Mouse (Mus musculus) retina, adult 2 months (tissue): Measurements from ENCODE around the gene Usp38.

Source experiments
- DNase-seq: peaks from one replicate; pipeline ENCODE4 v3.0.0-alpha.2; 2012; ENCODE audit warnings: low read depth, low spot score

The Usp38 gene

GRCm38 (mm10) chr8:80961937-80962591 lies 52.7 kb downstream of the Usp38 start:
- no peak for DNase-seq

GRCm38 (mm10) chr8:80961070-80961609 lies 53.6 kb downstream of the Usp38 start:
- DNase-seq, result no peak

DNA sequence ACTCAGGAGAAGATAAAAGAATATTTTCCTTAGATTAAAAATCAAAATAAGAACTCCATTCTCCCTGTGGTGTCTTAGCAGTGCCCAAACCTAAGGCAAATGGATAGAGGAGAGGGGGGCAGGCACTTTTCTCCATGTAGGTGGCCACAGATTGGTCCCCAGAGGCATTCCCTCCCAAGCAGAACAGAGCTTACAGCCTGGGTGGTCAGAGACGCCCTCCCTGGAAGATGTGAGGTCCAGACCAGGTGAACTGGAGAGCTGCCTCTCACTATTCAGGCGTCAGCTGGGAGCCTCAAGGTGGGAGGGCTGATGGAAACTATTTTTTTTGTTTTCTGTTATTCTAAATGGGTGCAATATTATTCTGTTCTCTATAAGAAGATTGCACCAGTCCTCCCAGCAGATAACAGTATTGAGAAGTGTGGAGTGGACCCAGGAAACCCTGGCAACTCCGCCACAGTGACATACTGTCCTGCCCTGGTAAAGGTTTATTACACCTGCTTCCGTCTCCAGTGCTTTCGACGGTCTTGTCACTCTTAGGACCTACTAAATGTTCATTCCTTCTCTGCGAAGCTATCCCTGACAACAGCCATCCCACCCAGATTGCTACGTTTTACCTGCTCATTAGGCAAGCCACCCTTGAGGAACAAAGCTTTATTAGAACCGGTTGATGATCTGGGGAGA lies 55.0 kb downstream of the Usp38 start:
- DNase-seq, result no peak

GRCm38 (mm10) chr8:80957776-80958175 lies 57.0 kb downstream of the Usp38 start:
- no peak for DNase-seq

GRCm38 (mm10) chr8:80952973-80953372 lies 61.8 kb downstream of the Usp38 start:
- no peak for DNase-seq

DNA sequence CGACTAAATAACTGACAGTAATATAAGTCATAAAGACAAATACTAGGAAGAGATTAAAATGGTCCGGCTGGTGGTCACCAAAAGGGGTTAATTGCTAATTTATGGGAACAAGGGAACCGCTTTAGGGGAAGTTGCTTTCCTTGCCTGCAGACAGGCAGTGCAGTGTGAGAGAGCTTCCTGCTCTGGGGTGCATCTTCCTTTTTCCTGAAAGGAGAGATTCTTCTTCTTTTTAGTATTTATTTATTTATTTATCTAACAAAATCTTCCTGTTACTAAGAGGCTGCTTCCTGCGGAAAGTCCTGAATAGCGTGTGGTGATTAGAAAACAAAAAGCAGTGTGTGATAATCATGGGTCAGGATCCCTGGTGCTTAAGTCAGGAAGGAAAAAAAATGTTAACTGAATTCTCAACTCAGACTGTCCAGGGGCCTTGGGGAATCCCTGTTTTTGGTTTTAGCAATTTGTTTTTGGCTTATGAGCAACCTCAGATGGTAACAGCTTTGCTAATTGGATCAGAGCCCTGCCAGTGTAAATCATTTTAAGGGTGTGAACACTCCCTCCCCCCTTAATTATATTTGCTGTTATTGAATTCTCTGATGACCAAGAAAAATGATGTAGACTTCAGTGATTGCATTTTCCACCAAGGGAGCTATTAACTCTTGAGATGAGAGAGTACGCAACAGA lies 62.4 kb downstream of the Usp38 start:
- no peak for DNase-seq

- no peak for DNase-seq
These were observed 66.1 kb downstream of the Usp38 start for GRCm38 (mm10) chr8:80948405-80949183.

GRCm38 (mm10) chr8:80943742-80944141 lies 71.0 kb downstream of the Usp38 start:
- no peak for DNase-seq

DNA sequence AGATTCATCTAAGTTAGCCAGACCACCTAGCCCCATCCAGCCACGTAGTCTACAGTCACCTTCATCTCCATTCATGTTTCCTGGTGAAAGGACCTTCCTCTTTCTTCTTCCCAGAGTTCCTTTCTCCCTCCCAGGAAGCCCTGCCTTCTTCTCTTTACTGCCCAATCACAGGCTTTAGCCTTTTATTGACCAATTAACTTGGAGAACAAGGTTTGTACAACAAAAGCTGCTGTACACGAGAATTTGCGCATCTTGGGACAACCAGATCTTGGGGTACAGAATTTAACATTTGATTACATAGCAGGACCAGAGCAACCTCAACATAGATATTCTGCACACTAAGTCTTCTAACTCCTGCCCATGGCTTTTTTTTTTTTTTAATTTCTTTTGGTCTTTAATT lies 73.1 kb downstream of the Usp38 start:
- DNase-seq, result no peak

DNA sequence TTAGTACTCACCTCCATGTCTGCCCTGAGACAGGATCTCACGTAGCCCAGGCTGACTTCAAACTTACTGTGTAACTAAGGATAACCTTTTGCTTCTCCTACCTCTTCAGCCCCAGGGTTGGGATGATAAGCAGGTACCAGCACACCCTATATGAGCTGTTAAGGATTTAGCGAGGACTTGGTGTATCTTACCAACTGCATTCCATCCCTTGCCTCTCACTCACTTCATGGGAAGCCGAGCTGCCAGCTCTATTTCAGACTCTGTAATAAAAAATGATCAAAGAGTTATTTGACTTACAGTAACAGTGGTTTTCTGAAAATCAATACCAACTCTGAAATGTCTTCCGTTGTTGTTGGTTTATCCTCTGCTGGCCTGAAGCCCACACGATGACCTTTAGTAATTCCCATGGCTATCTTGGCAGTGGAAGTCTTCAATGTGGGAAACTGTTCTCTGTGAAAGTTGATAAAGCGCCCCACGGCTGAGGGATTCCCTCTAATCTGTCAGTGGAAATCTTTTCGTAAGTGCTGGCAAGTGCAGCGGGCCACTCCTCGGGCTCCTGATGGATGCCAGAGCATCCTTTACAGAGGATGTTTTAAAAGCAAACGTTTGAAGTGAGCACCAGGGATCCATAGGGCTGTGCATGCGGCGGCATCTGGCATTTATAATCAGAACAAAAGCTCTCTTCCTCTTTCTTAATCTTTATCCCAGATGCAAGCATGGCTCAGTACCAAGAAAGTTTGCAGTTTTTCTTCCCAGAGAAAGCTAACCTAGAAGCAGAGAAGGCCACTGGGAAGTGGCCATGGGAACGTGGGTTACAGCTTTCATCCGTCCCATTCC lies 76.7 kb downstream of the Usp38 start:
- DNase-seq, result no peak
